Mouse (Mus musculus): ENCODE results near the gene Mapk8.

- TF ChIP-seq EP300 (IDR thresholded peaks at IDR 0.05; ENCODE audit: low read depth in 1 of 2, low read length in 2 of 2) (no peak), POLR2AphosphoS5 (IDR thresholded peaks at IDR 0.05; ENCODE audit: borderline replicate concordance, low read depth, low read length) (no peak), E2F4 (IDR thresholded peaks at IDR 0.05; ENCODE audit: borderline replicate concordance, low read depth, low read length) (no peak), MYC (IDR thresholded peaks at IDR 0.05; ENCODE audit: low read depth, low read length) (no peak), CTCF (IDR thresholded peaks at IDR 0.05 in 2 of 3, conservative IDR thresholded peaks at IDR 0.05 in 1 of 3; ENCODE audit: control insufficient read depth in 1 of 3, insufficient read depth in 1 of 3, low read depth in 2 of 3, low read length in 3 of 3, poor library complexity in 1 of 3, severe bottlenecking in 1 of 3) (no peak), HCFC1 (IDR thresholded peaks at IDR 0.05; ENCODE audit: low read depth, low read length) (no peak), KAT2A (conservative IDR thresholded peaks at IDR 0.05; ENCODE audit: low read depth, low read length) (no peak), SIN3A (IDR thresholded peaks at IDR 0.05; ENCODE audit: low read length) (no peak), MAX (IDR thresholded peaks at IDR 0.05; ENCODE audit: low read length) (no peak), GABPA (IDR thresholded peaks at IDR 0.05; ENCODE audit: low read depth, low read length) (no peak)
Measured at GRCm38 (mm10) chr14:33335733-33336132, 111.2 kb downstream of the Mapk8 start.
